Mouse (Mus musculus) C2C12 (cell line): Measurements from ENCODE around the gene Hist1h2ac.
"Not testable (repeated sequence)": the region's sequence is repeated elsewhere in the genome, so short reads cannot be mapped to it uniquely, and the experiment has no call there.

Source experiments
- CEBPB ChIP-seq: IDR thresholded peaks from one replicate; pipeline ENCODE4 v1.6.1; 2011; ENCODE audit warnings: low read depth, mild to moderate bottlenecking, control low read depth, moderate library complexity
- CTCF ChIP-seq: IDR thresholded peaks from one replicate; pipeline ENCODE4 v1.5.1; 2011; ENCODE audit not compliant: control insufficient read depth, insufficient read depth, insufficient read length
- MAX ChIP-seq: IDR thresholded peaks from one replicate; pipeline ENCODE4 v1.6.1; 2011; ENCODE audit warnings: mild to moderate bottlenecking, control low read depth
- MYOD1 ChIP-seq: IDR thresholded peaks from one replicate; pipeline ENCODE4 v1.6.1; 2011; ENCODE audit warnings: low read depth; ENCODE audit not compliant: control insufficient read depth, insufficient read length
- MYOG ChIP-seq: IDR thresholded peaks from one replicate; pipeline ENCODE4 v1.6.1; 2011; ENCODE audit not compliant: control insufficient read depth, insufficient read length; ENCODE audit errors: extremely low read depth
- USF1 ChIP-seq: IDR thresholded peaks from one replicate; pipeline ENCODE4 v1.6.1; 2011; ENCODE audit warnings: low read depth, mild to moderate bottlenecking, control low read depth, moderate library complexity

DNA sequence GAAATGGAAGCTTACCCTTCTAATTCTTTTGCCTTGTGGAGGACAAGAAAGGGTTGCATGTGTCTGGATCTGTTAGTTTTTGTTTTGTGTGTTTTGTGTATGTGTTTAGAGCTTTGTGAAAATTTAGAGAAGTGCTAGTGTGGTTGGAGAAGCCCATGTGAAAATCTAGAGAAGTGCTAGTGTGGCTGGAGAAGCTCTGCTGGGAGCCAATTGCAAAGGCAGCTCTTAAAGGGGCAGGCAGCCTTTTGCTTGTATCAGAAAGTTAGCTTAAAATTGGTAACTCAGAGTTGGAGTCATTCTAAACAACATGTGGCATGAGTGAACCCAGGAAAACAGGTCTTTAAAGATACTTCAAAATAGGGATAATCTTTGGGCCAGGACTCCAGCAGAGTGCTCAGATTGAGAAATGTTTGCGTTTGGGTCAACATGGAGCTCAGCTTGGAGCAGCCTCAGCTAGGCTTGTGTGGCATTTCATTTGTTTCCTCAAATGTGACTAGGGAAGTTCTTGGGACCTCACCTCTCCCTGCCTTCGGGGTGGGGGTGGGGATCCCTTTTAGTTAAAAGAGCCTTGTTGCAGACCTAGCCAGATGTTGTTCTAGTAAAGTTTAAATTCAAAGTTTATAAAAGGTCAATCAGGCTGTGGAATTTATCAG lies 34.0 kb upstream of the Hist1h2ac start:
- not testable (repeated sequence) for TF ChIP-seq MYOD1, CTCF, MAX, CEBPB, MYOG, USF1
